Mouse (Mus musculus): Measurements from ENCODE around the gene Camk1d.
"Not testable (repeated sequence)": the region's sequence is repeated elsewhere in the genome, so short reads cannot be mapped to it uniquely, and the experiment has no call there.

Gene Camk1d

DNA sequence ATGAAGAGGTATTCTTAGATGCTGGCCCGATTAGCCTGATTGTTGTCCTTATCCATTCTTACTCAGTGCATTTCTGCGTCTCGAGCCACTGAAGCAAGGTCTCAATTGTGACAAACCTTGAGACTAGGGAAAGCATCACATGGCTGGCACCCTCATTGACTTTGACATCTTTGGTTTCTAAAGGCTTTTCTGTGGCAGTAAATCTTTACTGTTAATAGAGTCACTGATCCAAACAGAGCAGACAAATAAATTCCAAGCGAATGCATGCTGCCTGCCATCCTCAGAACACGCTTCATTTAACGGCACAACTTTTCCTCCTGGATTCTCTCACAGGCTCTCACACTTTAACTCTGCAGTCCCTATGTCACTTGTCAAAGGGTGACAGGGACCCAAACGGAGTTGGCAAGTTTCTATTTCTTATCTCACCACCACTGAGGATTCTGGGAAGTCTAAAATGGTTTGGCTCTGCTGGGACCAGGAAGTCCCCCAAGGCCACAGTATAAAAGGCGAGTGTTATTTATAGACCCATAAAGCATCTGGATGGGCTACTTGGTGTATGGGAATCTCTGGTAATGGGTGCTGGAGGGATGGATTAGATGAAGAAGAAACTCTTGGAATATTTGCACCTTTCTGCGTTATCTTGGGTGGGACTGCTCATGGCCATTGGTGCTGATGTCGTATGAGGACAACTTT lies 141.9 kb downstream of the Camk1d start:
- no peak for DNase-seq (ENCODE audit: low spot score in 2 of 2)

DNA sequence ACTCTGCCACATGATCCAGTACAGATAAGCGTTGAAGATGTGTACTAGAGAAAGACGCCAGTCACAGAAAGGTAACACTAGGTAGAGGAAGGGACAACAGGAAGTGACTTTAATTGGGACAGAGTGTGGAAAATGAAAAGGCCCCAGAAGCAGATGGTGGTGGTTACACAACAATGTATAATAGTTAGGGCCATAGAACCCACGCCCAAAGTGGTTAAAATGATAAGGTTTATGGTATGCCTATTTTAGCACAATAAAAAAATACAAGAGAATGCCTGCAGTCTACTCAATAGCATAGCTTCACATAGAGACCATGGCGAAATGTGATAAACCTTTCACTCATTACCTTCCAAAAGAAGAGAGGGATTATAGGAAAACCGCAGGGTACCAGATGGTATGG lies 147.7 kb downstream of the Camk1d start:
- no peak for DNase-seq (ENCODE audit: low spot score in 2 of 2)

DNA sequence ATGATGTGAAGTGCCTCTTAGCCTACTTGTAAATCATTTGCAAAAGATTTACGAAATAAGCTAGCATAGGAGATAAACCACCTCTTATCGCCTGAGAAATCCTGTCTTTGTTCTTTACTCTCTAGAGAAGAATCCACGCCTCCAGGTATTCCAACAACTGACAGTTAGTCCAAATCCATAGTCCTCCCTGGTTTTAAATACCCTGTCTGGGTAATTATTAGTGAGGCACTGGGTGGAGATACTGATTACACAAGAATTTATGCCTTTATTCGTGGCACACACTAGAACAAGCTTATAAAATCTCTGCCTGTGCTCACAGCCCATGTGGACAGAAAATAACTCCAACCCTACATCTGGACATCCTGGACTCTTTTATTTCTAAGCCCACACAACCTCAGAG lies 150.6 kb downstream of the Camk1d start:
- no peak for DNase-seq (ENCODE audit: low spot score in 2 of 2)

DNA sequence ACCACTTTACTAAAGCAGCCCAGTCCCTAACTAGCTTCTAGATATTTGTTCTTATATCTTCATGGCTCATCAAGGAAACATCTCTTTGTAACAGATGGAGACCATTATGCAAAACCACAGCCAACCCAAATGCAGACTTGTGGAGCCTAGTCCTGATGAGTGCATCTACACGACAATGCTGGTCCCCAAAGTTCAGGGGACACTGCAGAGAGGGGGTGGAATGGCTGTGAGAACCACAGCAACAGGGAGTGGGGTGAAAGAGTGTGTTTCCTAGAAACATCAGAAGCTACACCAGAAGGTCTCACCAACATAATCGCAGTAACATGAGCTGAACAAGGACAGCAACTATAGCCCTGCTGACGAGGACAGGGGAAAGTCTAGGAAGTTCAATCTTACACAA lies 152.9 kb downstream of the Camk1d start:
- DNase-seq (ENCODE audit: low spot score in 2 of 2) = no peak

DNA sequence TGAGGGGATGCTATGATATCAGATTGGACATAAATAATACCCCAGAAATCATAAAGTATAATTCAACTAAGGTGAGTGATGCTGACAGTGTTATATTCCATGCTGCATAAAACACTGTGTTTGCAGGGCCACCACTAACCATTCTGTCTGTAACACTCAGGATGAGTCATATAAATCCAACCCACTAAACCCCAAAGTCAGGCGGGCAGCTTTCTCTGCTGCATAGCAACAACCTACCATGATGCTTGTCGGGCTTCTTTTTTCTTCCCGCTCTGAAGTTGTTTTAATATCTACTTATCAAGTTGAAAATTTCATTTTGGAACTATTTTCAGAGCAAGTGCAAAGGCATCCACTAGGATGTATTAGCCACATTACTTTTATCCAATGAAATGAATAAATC lies 161.1 kb downstream of the Camk1d start:
- DNase-seq (ENCODE audit: low spot score in 2 of 2) = no peak

DNA sequence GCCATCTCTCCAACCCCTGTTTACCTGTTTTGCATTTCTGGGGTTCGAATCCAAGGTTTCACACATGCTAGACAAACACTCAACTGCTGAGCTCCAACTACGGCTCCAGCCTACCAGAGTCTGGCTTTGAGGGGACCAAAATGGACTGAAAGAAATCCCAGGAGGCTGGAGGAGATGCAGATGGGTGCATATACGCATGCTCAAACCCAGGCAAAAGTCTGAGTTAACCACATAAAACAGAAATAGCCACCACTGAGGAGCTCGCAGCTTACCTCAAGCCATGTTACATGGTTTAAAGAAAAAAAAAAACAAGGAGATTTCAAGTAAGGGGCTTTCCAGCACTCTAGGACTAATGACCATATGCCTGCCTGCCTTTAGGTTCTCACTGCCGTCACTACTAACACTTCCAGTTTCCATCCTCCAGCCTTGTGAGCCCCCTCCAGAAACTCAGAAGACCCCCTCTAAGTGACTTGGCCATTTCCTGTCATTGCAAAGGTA lies 162.5 kb downstream of the Camk1d start:
- DNase-seq (ENCODE audit: low spot score in 2 of 2) = no peak

DNA sequence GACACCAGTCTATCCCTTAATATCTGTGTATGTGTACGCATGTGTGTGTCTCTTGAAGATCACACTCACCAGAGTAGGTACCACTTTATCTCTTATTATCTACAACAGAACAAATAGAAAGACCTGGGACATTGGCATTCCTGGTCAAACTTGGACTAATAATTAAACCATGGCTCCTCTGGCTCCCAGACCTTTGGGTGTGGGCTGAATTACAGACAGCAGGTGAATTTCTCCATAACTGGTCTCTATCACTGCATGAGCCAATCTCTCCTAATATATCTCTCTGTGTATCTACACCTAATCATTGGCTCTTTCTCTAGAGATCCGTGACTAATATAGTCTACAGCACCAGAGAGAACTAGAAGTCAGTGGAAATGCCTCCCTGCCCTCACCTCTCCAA lies 165.0 kb downstream of the Camk1d start:
- DNase-seq (ENCODE audit: low spot score in 2 of 2) = no peak

DNA sequence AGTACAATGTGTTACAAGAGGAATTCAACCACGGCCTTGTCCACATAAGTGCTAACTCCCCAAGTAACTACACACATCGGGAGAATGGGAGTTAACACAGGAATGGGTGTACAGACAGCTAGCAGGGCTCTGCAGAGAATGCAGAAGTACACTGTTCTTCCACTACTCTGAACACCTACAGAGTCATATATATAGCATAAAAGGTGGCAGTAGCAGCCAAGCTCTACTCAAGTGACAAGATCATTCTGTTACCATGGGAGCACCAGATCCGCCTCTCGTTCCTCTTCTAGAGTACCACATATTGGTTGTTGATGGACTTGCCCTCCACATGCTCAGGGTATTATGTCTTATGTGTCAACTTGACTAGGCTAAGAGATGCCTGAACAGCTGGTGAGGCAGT lies 165.4 kb downstream of the Camk1d start:
- no peak for DNase-seq (ENCODE audit: low spot score in 2 of 2)

DNA sequence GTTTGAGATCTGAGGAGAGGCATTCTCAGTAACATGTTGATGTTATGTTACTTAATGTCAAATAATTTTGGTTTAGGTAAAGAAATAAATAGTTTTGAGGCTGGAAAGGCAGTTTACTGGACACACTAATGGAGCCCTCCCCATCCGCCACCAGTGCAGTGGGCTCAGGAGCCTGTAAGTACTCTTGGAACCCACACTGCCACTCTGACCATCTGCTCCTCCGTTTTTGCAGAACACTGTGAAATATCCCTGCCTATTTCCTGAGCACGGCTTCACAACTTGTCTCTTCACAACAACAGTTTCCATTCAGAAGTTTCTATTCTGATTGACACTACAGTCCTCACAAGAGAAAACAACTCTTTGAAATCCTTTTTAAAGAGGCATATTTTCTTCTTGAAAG lies 173.4 kb downstream of the Camk1d start:
- no peak for DNase-seq (ENCODE audit: low spot score in 2 of 2)

DNA sequence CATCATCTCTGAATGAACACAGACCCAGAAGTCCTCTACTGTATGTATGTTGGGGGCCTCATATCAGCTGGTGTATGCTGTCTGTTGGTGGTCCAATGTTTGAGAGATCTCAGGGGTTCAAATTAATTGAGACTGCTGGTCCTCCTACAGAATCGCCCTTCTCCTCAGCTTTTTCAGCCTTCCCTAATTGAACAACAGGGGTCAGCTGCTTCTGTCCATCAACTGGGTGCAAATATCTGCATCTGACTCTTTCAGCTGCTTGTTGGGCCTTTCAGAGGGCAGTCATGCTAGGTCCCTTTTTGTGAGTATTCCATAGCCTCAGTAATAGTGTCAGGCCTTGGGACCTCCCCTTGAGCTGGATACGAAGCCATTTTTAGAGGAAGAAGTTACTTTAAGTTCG lies 174.4 kb downstream of the Camk1d start:
- not testable (repeated sequence) for DNase-seq (ENCODE audit: low spot score in 2 of 2)

DNA sequence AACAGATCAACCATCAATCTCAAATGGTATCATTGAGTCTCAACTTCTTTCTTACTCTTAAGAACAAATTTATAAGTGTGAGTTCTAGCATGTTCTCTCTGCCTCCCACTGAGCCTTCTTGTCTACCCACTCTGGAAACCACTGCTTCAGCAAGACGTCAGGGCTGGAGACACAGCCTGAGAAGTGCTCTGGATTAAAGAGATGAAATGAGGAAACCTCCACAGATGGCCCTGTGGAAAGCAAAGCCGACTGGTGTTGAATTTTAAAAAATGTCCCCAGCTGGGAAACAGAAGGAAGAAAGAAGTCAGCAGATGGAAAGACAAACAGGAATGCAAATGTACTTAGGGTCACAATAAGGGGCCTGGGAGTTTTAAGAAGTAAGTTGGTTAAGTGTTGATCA lies 180.4 kb downstream of the Camk1d start:
- DNase-seq (ENCODE audit: low spot score in 2 of 2) = peak in 1 of 2 experiments; percentile 15

DNA sequence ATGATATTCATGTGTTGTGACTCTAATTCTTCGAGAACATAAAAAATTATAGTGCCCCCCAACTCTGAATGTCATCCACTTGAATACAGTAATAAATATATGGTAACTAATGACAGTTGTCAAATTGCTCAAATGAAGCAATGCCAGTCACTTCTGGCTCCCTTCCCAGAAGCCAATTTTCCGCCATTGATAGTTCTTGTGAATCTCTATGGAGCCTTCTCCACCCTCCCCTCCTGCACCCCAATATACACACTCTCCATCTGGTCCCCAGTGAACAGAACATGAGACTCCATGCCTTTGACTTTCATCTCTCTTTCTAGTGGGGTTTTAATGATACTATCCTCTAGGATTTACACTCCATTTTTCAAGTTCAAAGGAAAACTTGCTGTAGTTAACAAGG lies 184.3 kb downstream of the Camk1d start:
- DNase-seq (ENCODE audit: low spot score in 2 of 2) = no peak

DNA sequence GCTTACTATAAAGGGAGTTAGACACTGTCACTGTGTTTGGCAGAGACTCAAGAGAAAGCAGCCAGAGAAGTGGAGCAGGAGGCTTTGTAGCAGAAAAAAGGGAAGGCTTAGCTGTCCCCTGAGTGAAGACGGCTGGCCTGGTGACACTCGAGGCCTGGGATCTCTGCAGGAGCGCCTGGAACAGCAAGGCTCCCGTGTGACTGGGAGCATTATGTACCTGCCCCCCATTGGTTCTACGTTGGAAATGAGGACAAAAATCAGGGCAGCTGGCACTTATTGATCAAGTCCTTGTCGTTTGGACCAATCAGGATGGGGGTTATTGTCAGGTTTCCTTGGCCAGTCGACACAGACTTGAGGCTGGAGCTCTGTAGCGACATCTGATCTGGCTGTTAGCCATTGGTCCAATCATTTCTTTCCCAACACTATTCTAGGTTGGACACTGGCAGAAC lies 195.1 kb downstream of the Camk1d start:
- no peak for DNase-seq (ENCODE audit: low spot score in 2 of 2)

DNA sequence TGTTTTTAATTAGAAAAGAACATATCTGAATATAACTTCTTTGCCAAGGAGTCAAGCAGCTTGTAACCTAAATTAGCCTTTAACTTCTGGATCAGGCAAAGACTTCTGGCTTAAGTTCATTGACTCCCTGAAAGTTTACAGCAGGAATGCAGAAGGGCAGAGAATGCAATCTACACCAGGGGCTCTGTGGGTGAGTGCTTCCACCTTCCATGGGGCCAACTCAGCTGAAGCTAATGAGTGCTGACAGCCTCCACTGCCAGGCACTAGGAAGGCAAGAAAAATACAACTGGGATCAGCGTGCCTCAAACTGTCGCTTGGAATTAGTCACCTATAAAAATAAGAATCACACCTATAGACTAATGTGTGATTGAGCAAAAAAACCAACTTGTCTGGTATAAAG lies 199.2 kb downstream of the Camk1d start:
- DNase-seq (ENCODE audit: low spot score in 2 of 2) = no peak

DNA sequence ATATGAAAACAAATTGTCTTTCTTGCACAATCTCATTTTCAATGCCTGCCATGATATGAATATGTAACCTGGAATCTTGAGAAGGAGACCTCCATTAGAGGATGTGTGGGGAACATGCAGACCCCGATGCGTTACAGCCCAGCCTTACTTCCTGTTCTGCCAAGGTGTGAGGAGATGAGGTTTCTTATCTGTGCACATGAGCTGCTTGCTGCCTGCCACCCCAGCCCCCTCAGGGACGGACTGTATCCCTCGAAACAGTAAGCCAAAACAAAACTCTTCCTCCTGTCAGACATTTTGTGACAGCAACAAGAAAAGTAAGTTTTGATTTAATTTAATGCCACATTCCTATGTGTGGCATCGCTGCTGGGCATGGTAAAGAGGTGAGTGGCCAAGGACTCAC lies 200.2 kb downstream of the Camk1d start:
- DNase-seq (ENCODE audit: low spot score in 2 of 2) = no peak

DNA sequence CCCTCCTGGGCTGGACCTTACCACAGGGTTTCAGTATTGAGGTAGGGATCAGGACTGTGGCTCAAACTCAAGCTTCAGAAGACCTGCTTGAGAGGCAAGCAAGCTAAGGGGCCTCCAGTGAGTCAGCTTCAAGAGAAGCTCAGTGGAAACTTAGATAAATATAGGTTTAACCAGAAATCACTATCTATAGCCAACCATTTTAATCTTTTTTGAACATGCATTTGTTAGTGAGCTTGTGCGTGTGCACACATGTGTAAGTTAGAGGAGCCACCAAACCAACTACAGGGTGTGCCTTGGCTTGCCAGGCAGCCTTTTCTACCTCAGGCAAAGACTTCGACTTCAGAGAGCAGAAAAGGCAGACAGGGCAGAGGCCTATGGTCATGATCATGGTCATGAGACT lies 200.7 kb downstream of the Camk1d start:
- DNase-seq (ENCODE audit: low spot score in 2 of 2) = no peak

DNA sequence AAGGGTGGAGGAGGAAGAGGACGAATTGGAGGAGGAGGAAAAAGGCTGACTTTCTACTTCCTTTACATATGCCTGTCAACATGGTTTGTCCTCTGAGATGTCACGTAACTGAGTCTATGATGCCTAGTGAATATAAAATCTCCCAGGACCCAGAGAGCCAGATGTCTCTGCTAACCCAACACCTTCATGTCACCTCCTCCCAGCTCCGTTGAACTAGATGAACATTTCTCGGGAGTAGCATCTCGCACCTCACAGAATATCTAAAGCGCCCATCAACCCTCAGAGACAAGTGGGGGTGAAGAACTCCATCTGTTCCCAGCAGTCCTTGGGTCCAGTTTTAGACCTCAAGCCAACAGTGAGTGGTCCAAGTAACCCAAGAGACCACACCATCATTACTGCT lies 204.3 kb downstream of the Camk1d start:
- no peak for DNase-seq (ENCODE audit: low spot score in 2 of 2)

DNA sequence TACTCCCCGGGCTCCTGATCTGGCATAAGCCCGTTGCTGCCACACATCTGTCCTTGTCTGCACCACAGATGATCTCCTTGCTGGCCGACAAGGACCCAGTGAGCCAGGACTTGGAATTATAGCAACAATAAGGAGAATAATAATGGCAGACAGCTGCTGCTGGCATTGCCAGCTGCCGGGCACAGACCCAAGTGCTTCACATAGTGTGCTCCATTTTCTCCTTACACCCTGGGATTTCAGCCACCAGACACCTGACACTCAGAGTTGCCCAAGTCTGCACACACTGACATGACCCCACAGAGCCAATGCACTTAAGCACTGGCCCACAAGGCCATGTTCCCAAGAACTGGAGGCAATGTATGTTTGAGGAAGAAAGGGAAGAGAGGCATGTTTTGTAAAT lies 214.7 kb downstream of the Camk1d start:
- no peak for DNase-seq (ENCODE audit: low spot score in 2 of 2)

DNA sequence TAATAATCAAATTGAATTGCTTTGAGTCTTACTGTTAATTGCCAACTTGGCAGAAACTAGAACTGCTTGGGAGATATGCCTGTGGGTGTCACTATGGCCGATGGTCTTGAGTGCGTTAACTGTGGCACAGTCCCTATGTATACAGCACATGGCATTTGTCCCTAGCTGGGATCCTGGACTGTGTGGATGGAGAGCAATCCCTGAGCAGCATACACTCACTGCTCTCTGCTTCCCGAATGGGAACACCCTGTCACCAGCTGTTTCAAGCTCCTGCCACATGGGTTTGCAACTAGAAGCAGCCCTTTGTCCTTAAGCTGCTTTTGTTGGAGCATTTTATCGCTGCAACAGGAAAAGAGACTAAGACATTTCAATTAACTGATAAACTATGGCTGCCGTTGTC lies 224.4 kb downstream of the Camk1d start:
- no peak for DNase-seq (ENCODE audit: low spot score in 2 of 2)

DNA sequence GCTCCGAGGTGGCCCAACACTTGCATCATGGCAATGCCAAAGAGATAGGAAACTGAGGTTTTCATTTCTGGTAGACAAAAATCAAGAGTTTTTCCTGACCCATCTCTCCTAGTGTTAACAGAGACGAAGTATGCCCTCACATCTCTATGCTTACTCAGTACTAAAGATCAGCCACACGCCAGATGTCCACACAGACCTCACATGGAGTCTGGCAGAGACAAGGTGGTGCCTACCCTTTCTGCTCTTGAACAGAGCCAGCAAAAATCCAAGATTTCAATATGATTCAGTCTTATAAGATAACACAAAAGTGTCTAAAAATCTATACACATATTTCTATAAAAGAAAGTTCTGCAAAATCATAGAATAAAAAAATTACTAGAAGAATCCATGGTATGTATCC lies 227.0 kb downstream of the Camk1d start:
- no peak for DNase-seq (ENCODE audit: low spot score in 2 of 2)

DNA sequence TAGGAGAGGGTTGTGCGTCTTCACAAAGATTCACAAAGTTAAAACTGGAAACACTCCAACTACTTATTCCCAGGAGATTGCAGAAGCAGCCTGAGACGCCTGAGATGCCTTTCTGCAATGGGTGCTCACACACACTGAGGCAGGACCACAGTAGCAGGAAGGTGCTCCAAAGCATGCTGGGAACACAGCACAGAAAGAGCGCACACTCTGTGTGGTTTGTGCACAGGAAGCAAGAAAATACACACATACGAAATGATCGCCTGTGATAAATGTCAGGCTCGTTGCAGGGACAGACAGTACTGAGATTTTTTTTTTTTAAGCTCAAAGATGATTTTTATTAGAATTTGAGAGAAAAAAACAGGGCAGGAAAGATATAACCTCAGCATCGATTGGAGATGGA lies 227.7 kb downstream of the Camk1d start:
- DNase-seq (ENCODE audit: low spot score in 2 of 2) = no peak

DNA sequence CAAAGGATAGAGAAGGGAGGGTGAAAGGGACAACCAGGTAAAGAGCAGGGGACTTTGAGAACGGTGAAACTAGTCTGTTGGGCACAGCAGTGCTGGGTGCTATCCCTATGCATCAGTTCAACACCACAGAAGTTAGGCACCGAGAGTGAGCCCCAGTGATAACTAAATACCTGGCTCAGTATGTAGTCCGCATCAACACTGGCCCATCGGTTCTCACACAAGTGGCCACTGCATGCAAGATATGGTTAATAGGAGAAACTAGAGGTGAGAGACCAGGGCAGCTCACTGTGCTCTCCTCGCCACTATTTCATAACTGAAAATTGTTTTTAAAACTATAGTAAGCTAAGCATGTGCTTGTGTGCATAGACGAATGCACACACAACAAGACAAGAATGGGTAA lies 228.5 kb downstream of the Camk1d start:
- no peak for DNase-seq (ENCODE audit: low spot score in 2 of 2)

DNA sequence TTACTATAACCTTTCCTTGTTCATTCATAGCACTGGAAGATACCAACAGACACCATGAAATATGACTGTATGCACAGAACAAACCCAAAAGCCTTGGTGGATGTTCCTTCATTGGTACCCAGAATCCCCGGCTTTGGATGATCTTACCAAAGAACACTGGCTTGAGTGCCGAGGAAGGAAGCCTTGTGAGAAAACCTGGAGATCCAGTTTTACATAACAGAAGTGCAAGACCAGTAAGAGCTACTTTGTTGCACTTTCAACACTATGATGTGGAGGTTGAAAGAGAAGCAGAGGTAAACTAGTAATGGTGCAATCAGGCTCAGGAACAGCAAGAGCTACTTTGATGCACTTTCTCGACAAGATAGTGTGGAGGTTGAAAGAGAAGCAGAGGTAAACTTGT lies 234.4 kb downstream of the Camk1d start:
- no peak for DNase-seq (ENCODE audit: low spot score in 2 of 2)

DNA sequence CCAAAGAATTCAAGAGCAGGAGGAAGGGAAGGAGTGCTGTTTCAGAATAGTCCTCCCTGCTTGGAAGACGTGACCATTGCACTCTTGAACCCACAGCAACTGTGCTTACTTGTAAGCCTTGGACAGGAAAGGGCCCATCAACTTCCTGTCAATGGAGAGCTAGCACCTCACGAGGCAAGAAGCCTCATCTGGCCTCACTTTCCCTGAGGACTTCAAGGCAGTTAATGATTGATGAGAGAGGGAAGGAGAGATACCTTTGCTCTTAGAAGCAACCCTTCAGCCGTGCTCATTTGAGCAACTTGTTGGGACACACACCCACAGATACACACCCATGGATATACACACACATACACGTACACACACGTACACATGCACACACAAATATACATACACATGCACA lies 235.6 kb downstream of the Camk1d start:
- DNase-seq (ENCODE audit: low spot score in 2 of 2) = no peak
